Mouse (Mus musculus) heart, embryonic 11.5 days (tissue): ENCODE results near the gene Srarp. TPM values are rescaled to one million over a fixed set of nuclear protein-coding genes. Genes with fewer than 3 reads are reported as not detected.
A peak's percentile ranks its signal among the peaks of the same experiment; 100 is the strongest.

Experiments
- ATAC-seq: fragments of 200-750 bp; cut with Nextera tagmentation; replicated peaks from 2 replicates; pipeline ENCODE4 v1.8.0; 2017; ENCODE audit warnings: moderate library complexity; ENCODE audit not compliant: insufficient number of reproducible peaks, low FRiP score, low TSS enrichment
- H3K27ac ChIP-seq: fragments of 300-500 bp; sonication (generic); 2 replicates; pipeline ENCODE4 v1.5.1; 2014; ENCODE audit warnings: mild to moderate bottlenecking, low read depth, low read length
- H3K27me3 ChIP-seq: fragments of 300-500 bp; sonication (generic); 2 replicates; pipeline ENCODE4 v1.6.1; 2014; ENCODE audit warnings: mild to moderate bottlenecking, low read length, mixed read lengths; ENCODE audit not compliant: control insufficient read depth, insufficient read depth
- H3K36me3 ChIP-seq: fragments of 300-500 bp; sonication (generic); 2 replicates; pipeline ENCODE4 v1.6.1; 2014; ENCODE audit warnings: mild to moderate bottlenecking, low read length, moderate library complexity, mixed read lengths; ENCODE audit not compliant: control insufficient read depth, insufficient read depth
- H3K4me1 ChIP-seq: fragments of 300-500 bp; sonication (generic); 2 replicates; pipeline ENCODE4 v1.6.1; 2014; ENCODE audit warnings: low read length; ENCODE audit not compliant: control insufficient read depth, insufficient read depth
- H3K4me2 ChIP-seq: fragments of 300-500 bp; sonication (generic); 2 replicates; pipeline ENCODE4 v1.6.1; 2014; ENCODE audit warnings: mild to moderate bottlenecking, moderate library complexity
- H3K4me3 ChIP-seq: fragments of 300-500 bp; sonication (generic); 2 replicates; pipeline ENCODE4 v1.5.1; 2014; ENCODE audit warnings: low read depth, low read length
- H3K9ac ChIP-seq: fragments of 300-500 bp; sonication (generic); 2 replicates; pipeline ENCODE4 v1.6.1; 2014; ENCODE audit warnings: mild to moderate bottlenecking, low read depth, low read length, moderate library complexity
- H3K9me3 ChIP-seq: fragments of 300-500 bp; sonication (generic); replicated peaks from 2 replicates; pipeline ENCODE4 v1.6.1; 2016; ENCODE audit warnings: low read length; ENCODE audit not compliant: control insufficient read depth
- WGBS: fragments of 180-500 bp; shearing (Covaris S2); extraction: QIAGEN DNeasy Blood & Tissue Kit; methylation state at CpG from one replicate; pipeline ENCODE4 v1.1.7; 2014; ENCODE audit not compliant: insufficient replicate concordance; 5-methylcytosine and 5-hydroxymethylcytosine counted together
- polyA plus RNA-seq: library from polyadenylated mRNA; unstranded; fragments of >200 nt; fragmentation: Nextera tagmentation; extraction: Ambion mirVana; gene quantifications from 2 replicates; pipeline ENCODE4 v1.2.1, GENCODE M21; 2014

Gene Srarp
- polyA plus RNA-seq, 1 experiment from 2014 or later, result not detected

DNA sequence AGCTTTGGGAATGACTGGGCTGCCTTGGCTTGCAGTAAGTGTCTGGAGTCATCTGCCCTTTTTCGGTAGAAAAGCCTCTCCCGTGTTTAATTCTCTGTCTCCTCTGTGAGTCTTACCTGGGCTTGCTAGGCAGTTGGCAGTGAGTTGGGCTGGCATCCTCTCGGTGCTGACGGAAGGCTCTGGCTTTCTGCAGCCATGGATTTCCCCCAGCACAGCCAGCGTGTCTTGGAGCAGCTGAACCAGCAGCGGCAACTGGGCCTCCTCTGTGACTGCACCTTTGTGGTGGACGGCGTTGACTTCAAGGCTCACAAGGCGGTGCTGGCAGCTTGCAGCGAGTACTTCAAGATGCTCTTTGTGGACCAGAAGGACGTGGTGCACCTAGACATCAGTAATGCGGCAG, 25.7 kb upstream of the Srarp start:
- ATAC-seq, result no peak
- Histone ChIP-seq H3K4me2 (no peak overlapping the region), H3K9ac (no peak overlapping the region), H3K4me3 (no peak overlapping the region), H3K36me3 (peaks cover 28% of the 10 kb centered on the region), H3K4me1 (peaks cover 13% of the 10 kb centered on the region), H3K9me3 (no peaks in the 10 kb centered on the region), H3K27ac (no peak overlapping the region), H3K27me3 (no peaks in the 10 kb centered on the region)
- WGBS, result 91% methylated on average over 12 of the region's 12 CpGs

- Histone ChIP-seq H3K4me3 (no peak overlapping the region), H3K36me3 (peaks cover 28% of the 10 kb centered on the region), H3K27me3 (no peaks in the 10 kb centered on the region), H3K27ac (no peak overlapping the region), H3K9me3 (no peaks in the 10 kb centered on the region), H3K4me2 (no peak overlapping the region), H3K4me1 (peaks cover 13% of the 10 kb centered on the region), H3K9ac (no peak overlapping the region)
- 73% methylated on average over 12 of the region's 12 CpGs for WGBS
- no peak for ATAC-seq
Observed at GRCm38 (mm10) chr4:141461088-141461487, 25.2 kb upstream of the Srarp start.

DNA sequence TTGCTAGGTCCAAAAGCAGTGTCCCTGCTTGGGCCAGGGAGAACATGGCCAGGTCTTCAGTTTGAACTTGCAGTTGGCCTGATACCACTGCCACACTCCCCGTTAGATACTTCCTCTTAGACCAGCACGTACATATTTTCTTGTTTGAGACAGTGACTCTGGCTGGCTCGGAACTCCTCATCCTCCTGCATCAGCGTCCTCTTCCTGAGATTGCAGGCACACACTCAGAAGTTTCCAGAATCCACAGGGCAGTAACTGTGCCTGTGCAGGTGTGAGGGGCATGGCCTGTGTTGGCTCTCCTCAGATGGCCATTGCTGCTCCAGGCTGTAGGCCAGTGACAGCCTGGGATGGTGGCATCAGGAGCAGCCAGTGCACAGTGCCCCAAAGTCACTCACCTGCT, 24.6 kb upstream of the Srarp start:
- WGBS, result 84% methylated on average over 4 of the region's 4 CpGs
- Histone ChIP-seq H3K9me3 (no peaks in the 10 kb centered on the region), H3K4me2 (no peak overlapping the region), H3K36me3 (peaks cover 26% of the 10 kb centered on the region), H3K9ac (no peak overlapping the region), H3K27ac (no peak overlapping the region), H3K4me1 (peaks cover 13% of the 10 kb centered on the region), H3K4me3 (no peak overlapping the region), H3K27me3 (no peaks in the 10 kb centered on the region)
- no peak for ATAC-seq

DNA sequence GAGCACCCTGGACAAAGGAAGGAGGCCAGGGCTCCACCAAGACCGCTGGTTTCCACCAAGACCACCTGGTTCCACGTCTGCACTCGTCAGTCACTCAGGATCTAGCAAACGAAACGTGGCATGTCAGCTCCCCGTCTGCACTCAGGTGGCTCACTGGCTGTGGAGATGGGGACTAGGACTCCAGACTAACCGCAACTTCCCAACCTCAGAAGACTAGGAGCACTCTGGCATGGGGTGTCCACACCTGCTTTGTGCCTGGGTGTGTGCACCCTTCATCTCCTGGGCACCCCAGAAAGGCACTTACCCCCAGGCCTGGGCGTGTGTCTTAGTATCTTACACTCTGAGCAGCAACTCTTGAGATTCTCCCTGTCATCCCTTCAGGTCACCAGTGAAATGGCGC, 23.9 kb upstream of the Srarp start:
- no peaks in the 10 kb centered on the region for H3K9me3 ChIP-seq
- no peak for ATAC-seq
- H3K27me3 ChIP-seq, result no peaks in the 10 kb centered on the region
- WGBS, result 85% methylated on average over 9 of the region's 9 CpGs
- no peak overlapping the region for H3K27ac ChIP-seq
- H3K4me3 ChIP-seq, result no peak overlapping the region
- H3K36me3 ChIP-seq, result peaks cover 18% of the 10 kb centered on the region
- no peak overlapping the region for H3K4me2 ChIP-seq
- no peak overlapping the region for H3K9ac ChIP-seq
- H3K4me1 ChIP-seq, result peaks cover 14% of the 10 kb centered on the region

- Histone ChIP-seq H3K27me3 (no peaks in the 10 kb centered on the region), H3K36me3 (peaks cover 11% of the 10 kb centered on the region; the same call in 1 of the 2 replicates), H3K4me2 (no peak overlapping the region; the same call in 1 of the 2 replicates), H3K27ac (no peak overlapping the region; the same call in 1 of the 2 replicates), H3K9ac (no peak overlapping the region), H3K9me3 (no peaks in the 10 kb centered on the region), H3K4me3 (no peak overlapping the region), H3K4me1 (peaks cover 17% of the 10 kb centered on the region)
- WGBS, result 80% methylated on average over 3 of the region's 3 CpGs
- no peak for ATAC-seq
Observed at GRCm38 (mm10) chr4:141458888-141459287, 23.0 kb upstream of the Srarp start.

DNA sequence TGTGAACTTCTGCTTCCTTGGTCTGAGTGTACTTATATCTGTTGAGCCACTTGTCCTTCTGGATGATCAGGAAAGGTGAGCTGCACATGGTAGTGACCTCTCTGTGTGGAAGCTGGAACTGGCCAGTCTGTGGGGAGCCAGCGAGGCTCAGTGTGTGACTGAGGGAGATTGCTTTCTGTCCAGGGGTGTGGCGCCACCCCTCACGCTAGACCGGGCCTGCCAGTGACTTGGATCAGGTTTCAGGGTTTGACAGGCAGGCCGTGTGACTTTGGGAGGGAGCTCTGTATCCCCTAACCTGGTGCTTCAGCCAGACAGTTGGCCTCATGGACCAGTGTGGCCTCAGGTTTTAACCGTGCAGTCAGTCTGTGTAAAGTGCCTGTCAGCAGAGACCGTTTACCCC, 22.3 kb upstream of the Srarp start:
- H3K27me3 ChIP-seq, result no peaks in the 10 kb centered on the region
- ATAC-seq, result no peak
- H3K4me2 ChIP-seq, result no peak overlapping the region
- no peaks in the 10 kb centered on the region for H3K9me3 ChIP-seq
- H3K4me1 ChIP-seq, result peaks cover 17% of the 10 kb centered on the region
- peaks cover 6% of the 10 kb centered on the region; the same call in 1 of the 2 replicates for H3K36me3 ChIP-seq
- H3K9ac ChIP-seq, result 0 out of 2 replicates have a peak overlapping the region, but pooled peaks have one; percentile 28
- no peak overlapping the region for H3K4me3 ChIP-seq
- H3K27ac ChIP-seq, result peak overlapping the region; percentile 50
- 12% methylated on average over 7 of the region's 7 CpGs for WGBS

DNA sequence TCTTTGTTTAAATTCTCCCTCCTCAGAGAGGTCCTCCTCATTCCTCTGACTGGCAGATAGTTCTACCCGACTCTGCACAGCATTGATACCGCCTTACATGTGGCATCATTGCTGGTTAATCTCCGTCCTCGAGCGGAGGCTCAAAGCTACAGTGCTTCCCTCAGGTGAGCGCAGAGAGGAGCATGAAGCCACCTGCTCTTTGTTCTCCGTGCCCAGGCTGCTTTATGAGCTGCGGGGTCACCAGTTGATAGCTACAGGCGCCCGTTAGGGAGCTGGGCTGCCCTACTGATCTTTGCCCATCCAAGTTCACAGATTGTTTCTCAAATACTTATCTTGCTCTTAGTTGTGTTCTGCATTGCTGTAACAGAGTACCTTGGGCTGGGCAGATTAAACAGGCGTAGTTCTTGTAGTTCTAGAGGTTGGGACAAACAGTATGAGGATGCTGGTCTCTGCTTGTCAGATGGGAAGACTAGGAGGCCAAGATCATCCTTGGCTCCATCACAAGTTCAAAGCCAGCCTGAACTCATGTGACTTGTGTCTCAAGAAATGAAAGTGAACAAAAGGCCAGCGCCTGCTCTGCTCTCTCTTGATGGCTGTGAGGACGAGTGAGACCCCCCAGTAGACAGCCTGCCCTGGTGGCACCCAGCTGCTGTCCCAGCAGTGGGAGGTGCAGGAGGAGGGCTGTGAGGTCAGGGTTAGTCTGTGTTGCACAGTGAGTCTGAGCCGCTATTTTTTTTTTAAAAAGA, 20.5 kb upstream of the Srarp start:
- Histone ChIP-seq H3K4me1 (peaks cover 17% of the 10 kb centered on the region), H3K4me3 (no peak overlapping the region), H3K36me3 (peaks cover 7% of the 10 kb centered on the region; the same call in 1 of the 2 replicates), H3K9me3 (no peaks in the 10 kb centered on the region), H3K27me3 (no peaks in the 10 kb centered on the region), H3K4me2 (no peak overlapping the region), H3K27ac (no peak overlapping the region), H3K9ac (no peak overlapping the region)
- ATAC-seq, result no peak
- WGBS, result 88% methylated on average over 14 of the region's 14 CpGs

DNA sequence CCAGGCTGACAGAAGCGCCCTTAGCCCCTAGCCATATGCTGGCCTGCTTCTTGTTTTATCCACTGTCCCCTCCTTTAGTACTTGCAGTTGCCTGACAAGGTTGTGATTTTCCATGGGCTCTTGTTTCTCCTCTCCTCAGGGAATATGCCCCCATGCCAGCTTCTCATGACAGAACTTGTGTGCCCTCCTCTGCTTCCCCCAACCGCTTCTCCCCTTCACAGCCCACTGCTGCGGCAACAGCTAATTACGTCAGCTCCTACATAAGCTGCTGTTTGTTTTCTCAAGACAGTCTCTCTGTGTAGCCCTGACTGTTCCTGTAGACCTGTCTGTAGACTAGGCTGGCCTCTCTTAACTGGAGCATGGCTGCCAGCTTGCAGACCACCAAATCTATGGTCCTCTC, 19.6 kb upstream of the Srarp start:
- ATAC-seq, result no peak
- no peak overlapping the region for H3K4me3 ChIP-seq
- peaks cover 7% of the 10 kb centered on the region; the same call in 1 of the 2 replicates for H3K36me3 ChIP-seq
- H3K9ac ChIP-seq, result no peak overlapping the region
- H3K27ac ChIP-seq, result no peak overlapping the region
- no peaks in the 10 kb centered on the region for H3K9me3 ChIP-seq
- no peaks in the 10 kb centered on the region for H3K27me3 ChIP-seq
- H3K4me1 ChIP-seq, result peaks cover 17% of the 10 kb centered on the region
- H3K4me2 ChIP-seq, result no peak overlapping the region
- 77% methylated on average over 4 of the region's 4 CpGs for WGBS
